Mouse (Mus musculus): ENCODE data around the gene Rdh7. TPM values are rescaled to one million over a fixed set of nuclear protein-coding genes. Genes with fewer than 3 reads are reported as not detected.
A peak's percentile ranks its signal among the peaks of the same experiment; 100 is the strongest.
"Not testable (repeated sequence)": the region's sequence is repeated elsewhere in the genome, so short reads cannot be mapped to it uniquely, and the experiment has no call there.

Gene Rdh7
- not detected for total RNA-seq (2022)

DNA sequence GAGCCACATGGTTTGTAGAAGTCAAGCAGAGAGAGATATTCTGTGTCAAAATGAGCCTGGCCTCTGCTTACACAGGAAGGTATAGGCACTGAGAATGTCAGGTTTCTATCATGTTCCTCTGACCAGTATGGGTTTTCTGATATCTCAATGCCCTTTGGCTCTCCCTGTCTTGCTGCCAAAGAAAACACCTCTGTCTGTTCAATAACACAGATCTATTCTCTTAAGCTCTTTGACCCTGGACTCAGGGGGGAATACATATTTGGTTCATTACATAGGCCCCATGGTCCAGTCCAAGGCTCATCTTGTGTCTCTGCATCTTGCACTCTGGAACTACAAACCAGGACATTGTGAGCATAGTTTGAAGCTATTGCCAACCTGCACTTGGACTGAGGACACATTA lies at the start of gene Rdh7:
Gene Rdh7, minus strand, starts transcription at position 213 of the 400 bp plus-strand sequence.
- DNase-seq (ENCODE audit: low spot score in 2 of 2), result no peak

DNA sequence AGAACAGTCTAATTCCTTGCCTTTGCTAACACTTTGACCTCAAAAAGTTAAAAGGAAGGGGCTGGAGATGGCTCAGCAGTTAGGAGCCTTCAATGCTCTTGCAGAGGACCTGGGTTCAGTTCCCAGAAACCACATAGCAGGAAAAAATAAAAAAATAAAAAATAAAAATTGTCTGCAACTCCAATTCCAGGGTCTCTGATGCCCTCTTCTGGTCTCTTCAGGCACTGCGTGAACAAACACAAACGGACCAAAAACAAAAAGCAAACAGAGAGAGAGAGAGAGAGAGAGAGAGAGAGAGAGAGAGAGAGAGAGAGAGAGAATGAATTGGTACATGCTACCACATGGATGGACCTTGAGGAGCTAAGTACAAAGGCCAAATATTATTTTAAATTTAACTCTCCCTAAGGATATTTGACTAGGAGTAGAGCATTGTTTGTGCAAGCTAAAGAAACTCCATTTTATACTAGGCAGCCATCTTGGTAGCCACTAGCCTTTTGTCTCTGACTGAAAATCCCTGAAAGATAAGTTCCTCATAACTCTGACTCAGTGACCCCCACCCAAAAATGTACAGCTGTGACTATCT lies 48.9 kb upstream of the Rdh7 start:
- DNase-seq (ENCODE audit: low spot score in 2 of 2), result peak in 1 of 2 experiments; percentile 42

DNA sequence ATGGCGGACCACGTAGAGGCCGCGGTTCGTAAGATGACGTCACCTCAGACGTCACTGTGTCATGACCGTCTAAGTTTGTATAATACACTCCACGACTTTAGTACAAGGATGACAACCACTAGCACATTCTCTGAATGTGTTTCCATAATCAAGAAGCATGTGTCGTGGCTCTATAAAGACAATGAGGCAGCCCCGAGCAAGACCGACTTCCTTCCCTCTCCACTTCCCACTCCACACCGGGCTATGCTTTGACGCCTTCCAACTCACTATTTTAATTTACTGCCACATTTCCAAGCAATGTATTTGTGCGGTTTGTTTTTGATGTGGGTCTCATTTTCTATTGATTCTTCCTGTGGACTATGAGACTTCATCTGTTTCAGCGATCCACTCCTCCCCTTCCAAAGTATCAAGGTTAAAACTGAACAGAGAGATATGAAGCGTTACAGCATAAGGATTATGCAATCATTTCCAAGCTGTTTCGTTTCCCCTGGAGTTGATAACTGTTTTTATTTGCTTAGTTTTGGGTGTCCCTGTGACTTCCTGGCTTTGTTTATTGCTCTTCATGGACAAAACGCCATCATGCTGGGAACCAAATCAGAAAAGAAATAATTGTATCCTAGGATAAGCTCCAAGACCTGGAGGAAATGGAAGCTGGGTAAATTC lies 48.3 kb upstream of the Rdh7 start:
- DNase-seq (ENCODE audit: low spot score in 2 of 2), result no peak

DNA sequence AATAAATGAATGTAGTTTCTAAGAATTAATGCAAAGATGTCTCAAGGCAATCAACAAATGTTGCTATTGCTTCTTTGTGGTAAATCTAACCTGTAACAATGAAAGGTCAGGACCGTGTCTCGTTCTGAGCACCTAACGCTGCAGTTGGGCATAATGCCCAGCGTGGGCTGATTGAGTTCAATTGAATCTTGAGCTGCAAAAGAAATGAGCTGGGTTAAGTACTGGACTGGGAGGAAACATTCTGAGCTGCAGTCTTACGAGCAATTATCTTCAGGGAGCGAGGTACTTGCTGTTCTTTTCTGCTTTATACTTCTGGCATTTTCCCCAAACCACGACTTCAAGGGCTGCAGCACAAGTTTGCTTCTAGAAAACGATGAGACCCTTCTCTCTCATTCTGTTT lies 47.7 kb upstream of the Rdh7 start:
- no peak for DNase-seq (ENCODE audit: low spot score in 2 of 2)

DNA sequence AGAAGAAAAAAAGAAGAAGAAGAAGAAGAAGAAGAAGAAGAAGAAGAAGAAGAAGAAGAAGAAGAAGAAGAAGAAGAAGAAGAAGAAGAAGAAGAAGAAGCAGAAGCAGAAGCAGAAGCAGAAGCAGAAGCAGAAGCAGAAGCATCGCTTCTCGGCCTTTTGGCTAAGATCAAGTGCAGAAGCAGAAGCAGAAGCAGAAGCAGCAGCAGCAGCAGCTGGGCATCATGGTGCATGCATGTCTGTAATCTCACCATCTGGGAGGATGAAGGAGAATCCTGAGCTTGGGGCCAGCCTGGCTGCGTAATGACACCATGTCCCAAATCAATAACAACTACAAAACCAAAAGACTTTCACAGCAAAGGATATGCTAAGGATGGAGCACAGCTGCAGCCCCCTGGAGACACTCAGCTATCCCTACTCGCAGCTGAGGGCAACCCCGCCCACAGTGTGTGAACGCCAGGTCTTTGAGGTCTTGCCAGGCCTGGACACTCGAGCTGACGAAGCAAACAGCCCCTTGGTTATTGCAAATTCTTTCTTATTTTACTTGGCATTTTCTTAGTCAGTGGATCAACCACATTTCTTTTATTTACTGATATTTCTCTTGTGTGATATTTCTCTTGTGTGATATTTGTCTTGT lies 43.8 kb upstream of the Rdh7 start:
- no peak for DNase-seq (ENCODE audit: low spot score in 2 of 2)

DNA sequence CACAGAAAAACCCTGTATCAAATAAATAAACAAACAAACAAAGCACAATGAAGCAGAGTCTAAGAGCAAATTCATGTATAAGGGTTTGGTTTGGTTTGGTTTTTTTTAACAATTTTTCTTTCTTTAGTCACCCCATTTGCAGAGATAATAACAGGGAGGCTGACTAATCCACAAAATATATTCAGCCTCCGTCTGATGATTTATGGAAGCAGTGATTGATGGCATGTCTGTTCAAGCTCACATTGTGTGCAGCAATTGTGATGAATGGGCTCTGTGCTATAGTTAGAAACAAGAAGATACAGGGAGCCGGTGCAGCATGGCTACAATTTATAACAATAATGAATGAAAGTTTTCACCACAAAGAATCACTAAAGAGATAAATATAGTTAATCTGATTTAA lies 39.1 kb upstream of the Rdh7 start:
- DNase-seq (ENCODE audit: low spot score in 2 of 2), result no peak

DNA sequence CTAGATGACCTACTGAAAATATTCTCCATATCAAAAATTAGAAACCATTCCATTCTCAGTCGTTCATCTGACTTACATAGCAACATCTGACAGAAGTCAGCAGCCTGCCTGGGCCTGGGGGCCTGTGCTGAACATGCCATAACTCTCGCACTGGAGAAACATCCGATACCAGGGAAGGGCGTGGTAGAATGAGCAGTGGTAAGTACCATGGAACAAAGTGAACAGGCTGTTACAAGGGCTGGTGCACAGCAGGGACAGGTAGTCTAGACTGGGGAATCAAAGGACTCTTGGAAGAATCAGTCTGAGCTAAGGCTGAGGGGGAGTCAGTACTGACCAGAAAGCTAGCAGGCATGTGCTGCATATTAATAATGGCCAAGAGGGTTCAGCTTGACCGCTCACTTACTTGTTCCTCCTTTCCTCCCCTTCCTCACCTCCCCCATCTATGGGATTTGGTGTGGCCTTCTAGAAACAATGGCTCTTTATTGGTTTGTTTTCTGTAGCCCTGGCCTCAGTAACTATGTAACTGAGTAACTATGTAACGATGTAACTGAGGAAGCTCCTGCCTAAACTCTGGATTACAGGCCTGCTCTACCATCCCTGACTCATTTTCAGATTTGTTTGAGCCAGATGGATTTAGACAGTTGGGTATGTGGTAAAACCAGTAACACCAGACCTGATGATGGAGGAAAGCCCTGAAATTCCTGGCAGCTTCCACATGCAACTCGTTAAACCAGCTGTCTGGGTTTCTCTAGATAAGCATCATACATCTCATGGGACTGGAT lies 36.2 kb upstream of the Rdh7 start:
- DNase-seq (ENCODE audit: low spot score in 2 of 2), result no peak

DNA sequence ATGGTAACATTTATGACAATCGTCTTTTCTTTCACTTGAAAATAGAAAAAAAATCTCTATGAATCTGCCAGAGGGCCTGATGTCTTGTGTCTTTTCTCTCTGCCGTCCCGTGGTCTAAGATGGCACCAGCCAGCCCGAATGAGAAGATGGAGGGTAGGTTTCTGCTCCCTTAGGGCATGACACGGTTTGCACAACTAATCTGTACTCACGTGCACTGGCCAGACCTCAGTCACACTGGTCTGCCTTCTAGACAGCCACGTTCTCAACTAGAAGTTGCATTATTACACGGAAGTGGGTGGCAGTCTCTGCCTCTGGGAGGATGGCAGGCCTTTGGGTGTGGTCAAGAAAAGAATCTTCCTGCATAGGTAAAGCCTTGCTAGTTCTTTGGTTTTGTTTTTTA lies 34.4 kb upstream of the Rdh7 start:
- DNase-seq (ENCODE audit: low spot score in 2 of 2), result no peak

DNA sequence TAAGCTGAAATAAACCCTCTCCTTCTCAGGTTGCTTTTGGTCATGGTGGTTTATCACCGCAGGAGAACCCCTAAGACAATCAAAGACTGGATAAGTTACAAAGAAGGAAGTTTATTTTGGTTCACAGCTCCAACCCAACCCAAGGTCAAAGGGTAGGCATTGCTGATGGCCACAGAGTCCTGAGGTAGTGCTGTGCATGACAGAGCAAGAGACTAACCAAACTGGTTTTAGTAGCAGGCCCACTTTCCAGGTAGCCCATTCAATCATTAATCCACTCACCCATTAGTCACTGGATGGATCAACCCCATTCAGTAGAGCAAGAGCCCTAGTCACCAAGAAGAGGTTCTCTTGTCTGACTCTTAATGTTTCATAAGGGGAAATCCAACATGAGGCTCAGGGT lies 33.6 kb upstream of the Rdh7 start:
- DNase-seq (ENCODE audit: low spot score in 2 of 2), result no peak

DNA sequence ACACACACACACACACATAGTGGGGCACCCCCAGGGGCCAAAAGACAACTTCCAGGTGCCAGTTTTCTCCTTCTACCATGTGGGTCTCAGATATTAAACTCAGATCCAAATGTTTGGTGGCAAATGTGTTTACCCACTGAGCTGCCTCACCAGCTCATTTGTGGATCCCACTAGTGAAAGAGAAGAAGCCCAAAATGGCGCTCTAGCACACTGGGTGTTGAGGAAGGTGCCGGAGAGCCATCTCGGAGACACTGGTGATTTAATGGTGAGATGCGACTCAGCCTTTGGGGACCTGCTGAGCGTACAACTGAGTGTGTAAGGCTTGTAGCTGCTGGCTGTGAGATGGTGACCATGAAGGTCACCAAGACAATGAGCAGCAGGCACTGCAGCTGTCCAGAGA lies 29.0 kb upstream of the Rdh7 start:
- DNase-seq (ENCODE audit: low spot score in 2 of 2), result no peak

DNA sequence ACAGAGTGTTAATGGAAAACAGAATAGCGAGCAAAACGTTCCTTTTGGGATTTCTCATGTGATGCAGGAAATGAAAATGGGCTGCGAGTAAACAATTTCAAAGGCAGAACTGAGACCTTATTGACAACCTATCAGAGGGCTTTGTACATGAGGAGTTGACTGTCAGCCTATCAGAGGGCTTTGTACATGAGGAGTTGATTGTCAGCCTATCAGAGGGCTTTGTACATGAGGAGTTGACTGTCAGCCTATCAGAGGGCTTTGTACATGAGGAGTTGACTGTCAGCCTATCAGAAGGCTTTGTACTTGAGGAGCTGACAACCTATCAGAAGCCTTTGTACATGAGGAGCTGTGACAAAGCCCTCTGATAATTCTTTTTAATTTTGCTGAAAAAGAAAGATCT lies 28.6 kb upstream of the Rdh7 start:
- DNase-seq (ENCODE audit: low spot score in 2 of 2), result not testable (repeated sequence)

DNA sequence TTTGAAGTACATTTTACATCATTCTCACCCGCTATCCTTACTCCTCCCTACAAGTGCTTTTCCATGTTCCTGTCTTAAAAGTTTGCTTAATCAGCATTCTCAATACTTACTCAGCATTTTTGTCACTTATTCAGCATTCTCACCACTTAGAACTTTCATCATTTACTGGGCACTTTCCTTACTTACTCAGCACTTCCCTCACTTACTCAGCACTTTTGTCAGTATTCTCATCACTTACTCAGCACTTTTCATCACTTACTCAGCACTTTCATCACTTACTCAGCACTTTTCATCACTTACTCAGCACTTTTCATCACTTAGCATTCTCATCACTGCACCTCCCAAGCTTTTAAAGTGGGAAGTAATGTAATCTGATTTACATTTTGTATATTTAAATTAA lies 27.0 kb upstream of the Rdh7 start:
- DNase-seq (ENCODE audit: low spot score in 2 of 2), result no peak

DNA sequence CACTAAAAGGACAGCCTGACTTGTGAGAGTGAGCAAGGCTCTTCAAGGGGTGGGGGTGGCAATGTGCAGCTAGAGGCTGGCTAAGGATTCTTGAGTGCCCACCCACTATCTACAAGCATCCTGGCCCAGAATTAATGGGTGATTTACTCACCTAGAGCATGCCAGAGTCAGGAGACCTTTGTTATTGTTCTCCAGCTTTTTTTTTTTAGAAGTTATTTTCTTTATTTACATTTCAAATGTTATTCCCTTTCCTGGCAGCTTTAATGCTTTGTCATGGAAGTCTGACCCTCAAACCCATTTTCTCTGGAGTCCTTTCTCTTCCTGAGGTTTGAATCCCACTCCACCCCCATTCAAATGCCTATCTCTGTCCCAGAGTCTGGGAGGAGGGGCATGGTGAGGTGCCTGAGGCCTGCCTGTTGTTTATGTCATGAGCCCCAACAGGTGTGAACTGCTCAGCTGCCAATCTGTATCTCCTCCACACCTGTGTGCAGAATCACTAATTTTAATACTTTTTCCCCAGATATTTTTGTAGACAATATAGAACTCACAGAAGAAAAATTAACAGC lies 18.9 kb upstream of the Rdh7 start:
- DNase-seq (ENCODE audit: low spot score in 2 of 2), result no peak

DNA sequence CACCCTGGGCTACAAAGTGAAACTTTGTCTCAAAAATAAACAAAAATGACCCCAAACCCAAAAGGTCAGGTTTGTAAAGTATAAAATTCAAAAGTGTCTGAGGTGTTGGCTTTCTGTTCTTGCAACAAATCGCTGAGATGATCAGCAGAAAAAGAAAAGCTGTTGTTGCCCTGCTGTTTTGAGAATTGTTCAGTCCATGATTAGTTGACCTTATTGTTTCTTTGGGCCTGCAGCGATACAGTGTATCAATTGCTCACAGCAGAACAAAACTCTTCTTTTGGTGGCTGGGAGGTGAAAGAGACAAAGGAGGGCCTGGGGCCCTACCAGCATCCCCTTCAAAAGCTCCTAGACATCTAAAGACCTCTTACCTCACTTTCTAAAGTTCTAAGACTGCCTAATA lies 17.5 kb upstream of the Rdh7 start:
- no peak for DNase-seq (ENCODE audit: low spot score in 2 of 2)

DNA sequence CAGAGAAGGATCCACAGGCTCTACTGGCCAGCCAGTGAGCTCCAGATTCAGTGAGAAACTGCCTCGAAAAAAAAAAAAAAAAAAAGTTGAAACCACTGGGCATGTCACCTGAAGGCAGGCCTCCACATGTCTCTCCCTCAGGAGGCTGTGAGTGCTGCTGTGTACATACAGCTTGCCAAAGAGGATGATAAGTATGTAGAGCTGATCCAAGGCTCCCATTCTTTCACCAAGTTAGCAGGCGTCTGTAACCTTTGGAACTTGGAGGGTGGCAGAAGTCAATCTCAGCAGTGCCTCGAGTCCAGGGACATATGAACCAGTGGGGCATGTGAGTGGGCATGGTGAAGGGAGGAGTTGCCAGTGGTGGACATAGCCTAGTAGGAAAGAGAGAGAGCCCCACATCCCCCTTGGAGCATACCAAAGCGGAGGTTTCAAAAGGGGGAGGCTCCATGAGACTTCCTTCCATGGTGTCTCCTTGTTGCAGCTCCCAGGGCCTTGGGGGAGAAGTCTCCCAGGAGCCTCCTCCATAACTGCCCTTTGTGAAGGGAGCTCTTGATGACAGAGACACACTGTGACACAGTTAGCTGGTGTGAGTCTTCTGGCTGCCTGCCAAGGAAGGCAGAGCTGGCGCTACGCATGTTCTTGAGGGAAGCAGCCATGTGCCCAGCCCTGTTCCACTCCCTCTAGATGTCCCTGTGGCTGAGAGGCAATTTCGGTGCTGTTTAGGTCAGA lies 16.3 kb upstream of the Rdh7 start:
- peak in 1 of 2 experiments; percentile 12 for DNase-seq (ENCODE audit: low spot score in 2 of 2)

DNA sequence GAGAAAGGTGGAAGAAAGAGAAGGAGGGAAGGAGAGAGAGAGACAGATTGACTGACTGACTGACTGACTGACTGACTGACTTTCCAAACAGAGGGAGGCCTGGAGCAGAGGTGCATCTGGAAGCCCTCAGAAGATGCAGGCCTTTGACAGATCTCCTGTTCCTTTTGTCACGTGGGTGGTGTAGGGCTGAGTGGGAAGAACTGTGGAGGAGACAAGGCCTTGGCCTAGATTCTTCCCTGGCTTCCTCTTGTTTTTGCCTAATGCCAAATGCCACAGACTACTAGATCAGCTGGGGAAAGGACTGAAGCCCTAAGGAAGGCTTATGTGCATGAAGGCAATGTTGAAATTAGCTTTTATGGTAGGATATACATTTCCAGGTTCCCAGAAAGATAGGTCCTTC lies 14.5 kb upstream of the Rdh7 start:
- no peak for DNase-seq (ENCODE audit: low spot score in 2 of 2)

DNA sequence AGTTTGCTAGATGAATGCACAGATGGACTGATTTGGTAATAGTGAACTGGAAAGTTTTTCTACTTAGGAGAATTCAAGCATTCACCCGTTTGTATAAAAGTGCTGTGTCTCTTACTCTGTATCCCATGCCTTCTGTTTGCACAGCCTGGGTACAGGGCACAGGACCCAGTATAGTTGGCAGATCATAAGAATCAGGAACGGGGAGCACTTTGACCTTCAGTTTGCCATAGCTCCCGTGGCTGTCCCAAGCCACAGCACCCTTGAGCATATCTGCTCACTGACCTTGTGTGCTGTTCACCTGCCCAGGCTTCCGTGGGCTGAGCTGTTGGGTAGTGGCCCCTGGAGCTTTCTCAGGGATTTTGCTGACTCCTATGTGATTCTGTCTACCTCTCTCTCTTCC lies 13.1 kb upstream of the Rdh7 start:
- DNase-seq (ENCODE audit: low spot score in 2 of 2), result no peak

DNA sequence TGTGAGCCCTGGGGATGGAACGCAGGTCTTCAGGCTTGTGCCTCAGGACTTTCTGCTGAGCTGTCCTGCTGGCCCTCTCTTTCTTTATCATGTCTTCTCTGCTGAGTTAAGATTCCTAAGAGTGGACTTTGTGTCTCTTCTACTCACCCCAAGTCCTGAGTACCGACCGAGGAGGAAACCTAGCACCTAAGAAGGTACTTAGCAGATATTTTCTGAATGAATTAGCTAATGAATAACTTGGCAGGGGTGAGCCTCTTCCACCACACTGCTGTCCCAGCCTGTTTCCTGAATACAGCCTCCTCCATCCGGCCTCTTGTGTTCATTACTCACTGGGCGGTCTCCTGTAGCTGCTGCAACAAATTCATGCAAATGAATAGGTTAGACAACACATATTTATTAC lies 11.2 kb upstream of the Rdh7 start:
- DNase-seq (ENCODE audit: low spot score in 2 of 2), result no peak

DNA sequence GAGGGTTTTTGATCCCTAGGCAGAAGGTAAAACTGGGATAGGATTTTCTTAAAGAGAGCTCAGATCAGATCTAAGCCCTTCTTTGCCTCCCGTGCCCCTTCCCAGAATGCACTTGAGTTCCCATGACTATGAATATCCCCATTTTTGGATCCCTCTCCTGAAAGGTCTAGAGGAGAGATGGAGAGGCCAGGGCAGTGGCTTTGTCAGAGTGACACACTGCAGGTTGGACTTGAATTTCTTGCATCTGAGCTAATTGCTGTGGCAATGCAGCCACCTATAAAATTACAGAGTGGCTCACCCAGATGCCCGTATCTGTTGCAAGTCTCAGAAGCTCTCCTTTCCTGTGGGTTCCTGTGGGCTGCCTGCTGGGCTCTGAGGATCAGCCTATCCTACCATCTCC lies 9.6 kb upstream of the Rdh7 start, which contains the start of gene Sdr9c7:
Gene Sdr9c7, plus strand, starts transcription at position 301 of the 400 bp plus-strand sequence.
- no peak for DNase-seq (ENCODE audit: low spot score in 2 of 2)

DNA sequence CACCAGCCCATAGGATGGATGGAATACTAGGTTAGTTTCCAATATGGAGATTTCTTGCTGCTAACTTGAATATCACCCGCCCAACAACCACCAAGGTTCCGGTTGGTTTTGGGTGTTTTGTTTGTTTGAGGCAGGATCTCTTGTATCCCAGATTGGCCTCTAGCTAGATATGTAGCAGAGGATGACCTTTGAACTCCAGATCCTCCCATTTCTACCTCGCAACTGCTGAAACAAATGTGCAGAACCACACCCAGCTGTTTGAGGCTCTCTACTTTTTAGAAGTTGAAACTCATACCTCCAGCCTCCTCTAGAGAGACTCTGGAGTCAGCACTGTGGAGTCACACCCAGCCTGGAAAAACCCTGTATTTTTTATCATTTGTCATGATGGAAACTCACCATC lies 8.9 kb upstream of the Rdh7 start:
- no peak for DNase-seq (ENCODE audit: low spot score in 2 of 2)

DNA sequence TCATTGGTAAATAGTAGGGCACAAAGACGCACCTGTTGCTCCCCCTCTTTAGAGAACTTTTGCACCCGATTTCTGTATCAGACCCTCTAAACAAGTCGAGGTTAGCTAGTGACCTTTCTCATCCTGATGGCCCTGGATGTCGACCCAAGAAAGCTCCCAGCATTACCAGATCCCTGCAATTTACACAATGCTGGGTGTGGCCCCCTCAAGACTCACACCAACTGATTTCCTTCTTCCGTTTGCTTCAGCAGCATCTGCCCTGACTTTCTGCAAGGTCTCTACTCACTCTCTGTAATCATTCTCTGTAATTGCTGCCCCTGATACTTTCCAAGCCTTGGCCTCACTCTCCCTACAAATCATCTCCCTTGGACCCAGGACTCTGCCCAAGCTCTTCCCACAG lies 8.1 kb upstream of the Rdh7 start:
- no peak for DNase-seq (ENCODE audit: low spot score in 2 of 2)
